Mouse (Mus musculus): ENCODE measurements around the gene Olfr204. TPM values are rescaled to one million over a fixed set of nuclear protein-coding genes. Genes with fewer than 3 reads are reported as not detected.
"Not testable (repeated sequence)": the region's sequence is repeated elsewhere in the genome, so short reads cannot be mapped to it uniquely, and the experiment has no call there.

Olfr204 gene
- polyA plus RNA-seq (2012; rRNA removed) (not detected in 2 replicates), polyA plus RNA-seq (2014; fragmentation: Nextera tagmentation; extraction: Ambion mirVana) (not detected in 2 replicates)

- no peaks in the 10 kb centered on the region for H3K27me3 ChIP-seq (ENCODE audit: control insufficient read depth, insufficient read depth, low read length)
- TF ChIP-seq POLR2A (IDR thresholded peaks at IDR 0.05; ENCODE audit: borderline replicate concordance, extremely low read depth, insufficient read depth, insufficient read length) = no peak
- H3K4me3 ChIP-seq (replicated peaks; ENCODE audit: low read length) = no peak within 1 kb of the TSS
- no peaks in the 10 kb centered on the region for H3K9me3 ChIP-seq (ENCODE audit: control insufficient read depth, low read length)
- DNase-seq (ENCODE audit: low spot score) = no peak
- H3K27ac ChIP-seq (replicated peaks; ENCODE audit: low read depth, low read length) = no peak within 1 kb of the TSS
- H3K36me3 ChIP-seq (ENCODE audit: control insufficient read depth, insufficient read depth, low read length) = no peaks in the 10 kb centered on the region
- no peak within 1 kb of the TSS for H3K4me2 ChIP-seq (replicated peaks; ENCODE audit: low read depth, low read length, severe bottlenecking)
- H3K4me1 ChIP-seq (ENCODE audit: control insufficient read depth, insufficient read depth, low read length) = no peaks in the 10 kb centered on the region
- ATAC-seq (ENCODE audit: low FRiP score, low read depth) = no peak
- no peak within 1 kb of the TSS for H3K9ac ChIP-seq (ENCODE audit: low read depth, low read length, severe bottlenecking)
Observed at GRCm38 (mm10) chr16:59318148-59318547, at the start of gene Olfr204. Olfr204 (minus strand) TSS chr16:59318248.

GRCm38 (mm10) chr16:59363893-59364292 is 45.8 kb upstream of the Olfr204 start, which contains the start of gene Olfr209:
Olfr209 (minus strand) TSS chr16:59363993.
- Histone ChIP-seq H3K27ac (replicated peaks; ENCODE audit: low read depth, low read length) (no peak within 1 kb of the TSS), H3K4me2 (replicated peaks; ENCODE audit: low read depth, low read length, severe bottlenecking) (no peak within 1 kb of the TSS), H3K36me3 (ENCODE audit: control insufficient read depth, insufficient read depth, low read length) (no peaks in the 10 kb centered on the region), H3K9me3 (ENCODE audit: control insufficient read depth, low read length) (no peaks in the 10 kb centered on the region), H3K4me3 (replicated peaks; ENCODE audit: low read length) (no peak within 1 kb of the TSS), H3K9ac (ENCODE audit: low read depth, low read length, severe bottlenecking) (no peak within 1 kb of the TSS), H3K27me3 (ENCODE audit: control insufficient read depth, insufficient read depth, low read length) (no peaks in the 10 kb centered on the region), H3K4me1 (ENCODE audit: control insufficient read depth, insufficient read depth, low read length) (no peaks in the 10 kb centered on the region)
- DNase-seq (ENCODE audit: low spot score) (no peak), ATAC-seq (ENCODE audit: low FRiP score, low read depth) (no peak)
- 85% methylated on average over 2 of the region's 2 CpGs for WGBS
- TF ChIP-seq POLR2A (IDR thresholded peaks at IDR 0.05; ENCODE audit: borderline replicate concordance, extremely low read depth, insufficient read depth, insufficient read length) = no peak

- H3K9me3 ChIP-seq (ENCODE audit: control insufficient read depth, low read length) = no peaks in the 10 kb centered on the region
- DNase-seq (ENCODE audit: low spot score) = no peak
- H3K4me2 ChIP-seq (replicated peaks; ENCODE audit: low read depth, low read length, severe bottlenecking) = no peak within 1 kb of the TSS
- H3K27ac ChIP-seq (replicated peaks; ENCODE audit: low read depth, low read length) = no peak within 1 kb of the TSS
- H3K4me1 ChIP-seq (ENCODE audit: control insufficient read depth, insufficient read depth, low read length) = no peaks in the 10 kb centered on the region
- H3K27me3 ChIP-seq (ENCODE audit: control insufficient read depth, insufficient read depth, low read length) = no peaks in the 10 kb centered on the region
- H3K36me3 ChIP-seq (ENCODE audit: control insufficient read depth, insufficient read depth, low read length) = no peaks in the 10 kb centered on the region
- H3K9ac ChIP-seq (ENCODE audit: low read depth, low read length, severe bottlenecking) = no peak within 1 kb of the TSS
- TF ChIP-seq POLR2A (IDR thresholded peaks at IDR 0.05; ENCODE audit: borderline replicate concordance, extremely low read depth, insufficient read depth, insufficient read length) = no peak
- no peak within 1 kb of the TSS for H3K4me3 ChIP-seq (replicated peaks; ENCODE audit: low read length)
- ATAC-seq (ENCODE audit: low FRiP score, low read depth) = no peak
- 78% methylated on average over 1 of the region's 1 CpGs for WGBS
Observed at GRCm38 (mm10) chr16:59349146-59349545, 31.1 kb upstream of the Olfr204 start, which contains the start of gene Olfr206. Olfr206 (minus strand) TSS chr16:59349246.

GRCm38 (mm10) chr16:59331038-59331437 is 13.0 kb upstream of the Olfr204 start, which contains the start of gene Olfr205:
Olfr205 (minus strand) TSS chr16:59331138.
- Histone ChIP-seq H3K36me3 (ENCODE audit: control insufficient read depth, insufficient read depth, low read length) (no peaks in the 10 kb centered on the region), H3K4me2 (replicated peaks; ENCODE audit: low read depth, low read length, severe bottlenecking) (no peak within 1 kb of the TSS), H3K27me3 (ENCODE audit: control insufficient read depth, insufficient read depth, low read length) (no peaks in the 10 kb centered on the region), H3K4me3 (replicated peaks; ENCODE audit: low read length) (no peak within 1 kb of the TSS), H3K27ac (replicated peaks; ENCODE audit: low read depth, low read length) (no peak within 1 kb of the TSS), H3K9ac (ENCODE audit: low read depth, low read length, severe bottlenecking) (no peak within 1 kb of the TSS), H3K9me3 (ENCODE audit: control insufficient read depth, low read length) (no peaks in the 10 kb centered on the region), H3K4me1 (ENCODE audit: control insufficient read depth, insufficient read depth, low read length) (no peaks in the 10 kb centered on the region)
- DNase-seq (ENCODE audit: low spot score) = no peak
- no peak for TF ChIP-seq POLR2A (IDR thresholded peaks at IDR 0.05; ENCODE audit: borderline replicate concordance, extremely low read depth, insufficient read depth, insufficient read length)
- no peak for ATAC-seq (ENCODE audit: low FRiP score, low read depth)

GRCm38 (mm10) chr16:59323262-59323661 is 5.2 kb upstream of the Olfr204 start:
- not testable (repeated sequence) for H3K27me3 ChIP-seq (ENCODE audit: control insufficient read depth, insufficient read depth, low read length); H3K27ac ChIP-seq (replicated peaks; ENCODE audit: low read depth, low read length); H3K4me2 ChIP-seq (replicated peaks; ENCODE audit: low read depth, low read length, severe bottlenecking); DNase-seq (ENCODE audit: low spot score); H3K9me3 ChIP-seq (ENCODE audit: control insufficient read depth, low read length); ATAC-seq (ENCODE audit: low FRiP score, low read depth); H3K4me1 ChIP-seq (ENCODE audit: control insufficient read depth, insufficient read depth, low read length); H3K4me3 ChIP-seq (replicated peaks; ENCODE audit: low read length); H3K36me3 ChIP-seq (ENCODE audit: control insufficient read depth, insufficient read depth, low read length); H3K9ac ChIP-seq (ENCODE audit: low read depth, low read length, severe bottlenecking)
- WGBS = 71% methylated on average over 1 of the region's 1 CpGs

- no peak for TF ChIP-seq POLR2A (IDR thresholded peaks at IDR 0.05; ENCODE audit: borderline replicate concordance, extremely low read depth, insufficient read depth, insufficient read length)
- WGBS = 81% methylated on average over 2 of the region's 2 CpGs
- Histone ChIP-seq H3K4me1 (ENCODE audit: control insufficient read depth, insufficient read depth, low read length) (no peaks in the 10 kb centered on the region), H3K9ac (ENCODE audit: low read depth, low read length, severe bottlenecking) (no peak within 1 kb of the TSS), H3K36me3 (ENCODE audit: control insufficient read depth, insufficient read depth, low read length) (no peaks in the 10 kb centered on the region), H3K27ac (replicated peaks; ENCODE audit: low read depth, low read length) (no peak within 1 kb of the TSS), H3K27me3 (ENCODE audit: control insufficient read depth, insufficient read depth, low read length) (no peaks in the 10 kb centered on the region), H3K9me3 (ENCODE audit: control insufficient read depth, low read length) (no peaks in the 10 kb centered on the region), H3K4me2 (replicated peaks; ENCODE audit: low read depth, low read length, severe bottlenecking) (no peak within 1 kb of the TSS), H3K4me3 (replicated peaks; ENCODE audit: low read length) (no peak within 1 kb of the TSS)
- DNase-seq (ENCODE audit: low spot score) (no peak), ATAC-seq (ENCODE audit: low FRiP score, low read depth) (no peak)
Observed at GRCm38 (mm10) chr16:59298581-59298980, 19.5 kb downstream of the Olfr204 start, which contains the start of gene Olfr203. Olfr203 (plus strand) TSS chr16:59298881.

GRCm38 (mm10) chr16:59287576-59287975 is 30.5 kb downstream of the Olfr204 start:
- WGBS = 79% methylated on average over 9 of the region's 9 CpGs
- H3K9me3 ChIP-seq (ENCODE audit: control insufficient read depth, low read length); H3K27ac ChIP-seq (replicated peaks; ENCODE audit: low read depth, low read length); H3K36me3 ChIP-seq (ENCODE audit: control insufficient read depth, insufficient read depth, low read length); H3K27me3 ChIP-seq (ENCODE audit: control insufficient read depth, insufficient read depth, low read length); H3K9ac ChIP-seq (ENCODE audit: low read depth, low read length, severe bottlenecking); H3K4me2 ChIP-seq (replicated peaks; ENCODE audit: low read depth, low read length, severe bottlenecking); DNase-seq (ENCODE audit: low spot score); H3K4me3 ChIP-seq (replicated peaks; ENCODE audit: low read length); H3K4me1 ChIP-seq (ENCODE audit: control insufficient read depth, insufficient read depth, low read length); ATAC-seq (ENCODE audit: low FRiP score, low read depth): not testable (repeated sequence)
